Mouse (Mus musculus): ENCODE data around the gene Myo9a.

DNA sequence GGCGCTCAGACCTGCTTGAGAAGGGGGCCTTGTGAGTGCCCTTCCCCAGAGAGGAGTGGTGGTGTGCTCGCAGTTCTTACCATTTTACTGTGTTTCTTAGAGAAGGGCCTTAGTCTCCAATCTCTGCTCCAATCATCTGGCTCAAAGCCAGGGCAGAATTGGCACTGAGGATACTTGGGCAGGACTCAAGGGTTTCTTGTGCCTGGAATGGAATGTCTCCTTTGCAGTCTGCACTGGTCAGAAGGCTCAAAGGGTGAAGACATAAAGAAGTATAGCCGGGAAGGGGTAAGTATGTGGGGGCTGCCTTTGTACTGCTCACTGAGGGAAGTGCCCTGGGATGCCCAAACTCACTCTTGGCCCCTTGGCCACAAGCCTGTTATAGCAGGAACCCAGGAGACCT is 41.5 kb upstream of the Myo9a start:
- no peak for TF ChIP-seq POLR2A (IDR thresholded peaks at IDR 0.05; ENCODE audit: extremely low read depth, insufficient read depth, low read length)
- TF ChIP-seq CTCF (IDR thresholded peaks at IDR 0.05; ENCODE audit: extremely low read depth, insufficient read depth, low read length), result no peak

Measured in cortical plate, adult 2 months (tissue).